Mouse (Mus musculus) CH12F3 (cell line): ENCODE measurements around the gene Cdpf1.
"Not testable (repeated sequence)": the region's sequence is repeated elsewhere in the genome, so short reads cannot be mapped to it uniquely, and the experiment has no call there.

Source experiments
- in situ Hi-C: fragments of 300-500 bp; cut with MboI; formaldehyde crosslinking; loops from 2 replicates; pipeline ENCODE4 v1.14.3; 2020; ENCODE audit warnings: low sequenced_read_pairs

Cdpf1 gene

DNA sequence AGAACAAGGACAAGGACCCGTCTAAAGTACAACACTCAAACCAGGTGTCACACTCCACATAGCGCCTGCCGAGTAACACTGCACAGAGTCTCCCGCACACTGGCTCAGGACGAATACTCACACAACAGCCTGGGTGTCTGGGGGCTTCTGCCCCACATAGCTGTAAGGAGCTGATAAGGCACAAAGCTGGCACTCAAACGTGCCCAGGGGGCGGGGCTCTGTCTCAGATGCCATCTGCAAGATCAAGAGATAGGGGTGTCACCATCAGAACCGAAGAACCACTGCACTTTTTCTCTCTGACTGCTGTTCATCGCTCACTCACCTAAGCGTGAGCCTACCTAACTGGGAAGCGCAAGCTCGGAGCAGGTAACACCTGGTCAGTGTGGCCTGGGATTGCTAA lies 2.4 kb downstream of the Cdpf1 start:
- in situ Hi-C loops: no loop called here

DNA sequence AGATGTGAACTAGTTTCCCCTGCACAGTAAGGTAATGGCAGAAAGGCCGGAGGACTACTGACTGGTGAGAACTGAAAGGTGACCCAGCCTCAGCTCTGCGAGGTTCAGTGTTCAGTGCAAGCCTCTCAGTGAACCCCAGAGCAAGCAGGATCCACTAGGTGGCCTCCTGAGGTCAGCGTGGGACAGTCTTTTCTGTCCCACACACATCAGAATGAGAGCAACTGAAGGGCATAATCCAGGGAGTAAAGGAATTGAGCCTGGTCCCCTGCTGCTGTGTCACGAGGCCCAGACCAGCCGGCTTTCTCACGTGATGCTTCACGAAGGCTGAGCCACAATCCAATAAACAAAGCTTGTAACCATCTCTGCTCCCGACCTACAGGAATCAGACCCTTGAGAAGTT lies 3.1 kb downstream of the Cdpf1 start:
- in situ Hi-C loops: no loop called here

DNA sequence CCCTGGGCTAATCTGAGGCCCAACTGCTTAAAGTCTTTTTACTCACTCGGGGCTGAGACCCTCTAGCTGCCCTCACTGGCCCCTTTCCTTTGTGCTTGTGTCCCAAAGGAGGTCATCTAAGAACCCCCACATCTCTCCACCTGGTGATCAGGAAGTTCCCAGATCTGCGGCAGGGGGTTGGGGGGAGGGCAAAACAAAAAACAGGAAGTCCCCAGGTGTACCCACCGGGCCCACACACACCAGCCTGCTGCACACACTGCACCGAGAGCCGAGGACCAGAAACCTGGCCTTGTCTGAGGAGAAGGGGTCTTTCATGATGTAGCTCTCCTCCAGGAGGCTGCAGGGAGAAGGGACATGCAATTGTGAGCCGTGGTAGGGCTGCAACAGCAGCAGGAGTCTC lies 3.5 kb downstream of the Cdpf1 start:
- in situ Hi-C loops: no loop called here

DNA sequence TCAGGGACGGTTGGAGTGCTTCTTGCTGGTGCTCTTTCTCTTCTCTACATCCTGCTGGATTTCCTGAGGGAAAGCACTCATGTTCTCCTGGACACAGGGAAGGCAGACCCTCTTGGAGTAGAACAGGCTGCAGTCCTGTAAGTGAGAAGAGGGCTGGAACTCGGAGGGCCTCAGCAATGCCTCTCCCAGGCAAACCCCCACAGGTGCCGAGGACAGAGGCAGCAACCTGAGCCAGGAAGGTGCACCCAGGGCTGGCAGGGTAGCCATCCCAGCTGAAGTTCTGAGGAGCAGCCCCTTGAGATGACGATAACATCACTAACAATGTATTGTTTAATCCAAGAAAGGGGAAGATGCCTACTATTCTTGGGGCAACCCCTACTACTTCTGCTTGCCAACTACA lies 4.1 kb downstream of the Cdpf1 start:
- in situ Hi-C loops: no loop called here

DNA sequence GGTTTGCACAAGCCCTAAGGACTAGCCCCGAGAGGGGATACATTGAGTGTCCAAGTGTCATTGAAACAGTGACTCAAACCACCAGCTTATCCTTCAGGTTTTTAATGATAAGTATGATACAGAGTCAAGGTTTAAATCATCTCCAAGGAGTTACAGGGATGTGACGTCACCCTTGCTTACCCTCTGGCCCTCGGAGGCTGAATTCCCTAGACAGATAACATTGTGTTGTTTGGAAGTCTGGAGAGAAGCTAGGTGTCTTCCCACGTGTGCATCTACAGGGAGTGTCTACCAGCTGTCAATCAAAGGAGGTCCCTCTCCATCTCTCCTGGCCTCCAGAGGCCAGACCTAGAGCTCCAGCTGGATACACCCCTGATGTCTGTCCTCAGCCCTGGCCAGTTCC lies 4.6 kb downstream of the Cdpf1 start:
- in situ Hi-C loops: no loop called here

DNA sequence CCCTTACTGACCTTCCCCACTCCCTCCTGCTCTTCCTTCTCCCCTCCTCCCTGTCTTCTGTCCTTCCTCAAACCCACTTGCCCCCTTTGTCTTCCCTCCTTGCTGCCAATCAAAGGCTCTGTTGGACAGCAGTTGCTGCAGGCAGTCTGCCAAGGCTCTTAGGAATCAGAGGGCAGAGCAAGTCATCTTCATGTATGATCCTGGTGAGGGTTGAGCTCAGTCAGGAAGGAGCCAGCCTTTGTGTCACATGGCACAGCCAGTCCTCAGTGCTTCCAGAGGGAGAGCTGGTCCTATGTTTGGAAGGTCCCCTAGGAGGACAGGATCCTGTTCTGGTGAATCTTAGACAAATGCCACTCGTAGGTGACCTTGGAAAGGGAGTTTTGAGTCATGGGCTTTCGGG lies 8.6 kb downstream of the Cdpf1 start:
- in situ Hi-C loops: no loop called here

DNA sequence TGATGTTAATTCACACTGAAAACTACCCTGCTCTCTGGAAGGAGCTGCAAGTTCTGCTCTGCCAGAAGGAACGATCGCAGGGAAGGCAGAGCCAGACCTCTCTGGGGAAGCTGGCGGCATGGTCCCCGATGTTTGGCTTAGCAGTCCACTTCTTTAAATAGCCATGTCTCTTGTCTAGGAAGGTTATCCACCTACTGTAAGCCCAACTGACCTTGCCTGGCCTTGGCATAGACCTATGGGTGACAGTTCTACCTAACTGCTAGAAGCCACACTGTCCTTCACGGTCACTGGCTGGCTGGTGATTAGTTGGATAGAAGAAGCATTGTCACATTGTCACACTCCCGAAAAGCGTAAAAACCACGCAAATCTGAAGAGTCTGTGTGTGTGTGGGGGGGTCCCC lies 12.8 kb downstream of the Cdpf1 start:
- in situ Hi-C loops: no loop called here

DNA sequence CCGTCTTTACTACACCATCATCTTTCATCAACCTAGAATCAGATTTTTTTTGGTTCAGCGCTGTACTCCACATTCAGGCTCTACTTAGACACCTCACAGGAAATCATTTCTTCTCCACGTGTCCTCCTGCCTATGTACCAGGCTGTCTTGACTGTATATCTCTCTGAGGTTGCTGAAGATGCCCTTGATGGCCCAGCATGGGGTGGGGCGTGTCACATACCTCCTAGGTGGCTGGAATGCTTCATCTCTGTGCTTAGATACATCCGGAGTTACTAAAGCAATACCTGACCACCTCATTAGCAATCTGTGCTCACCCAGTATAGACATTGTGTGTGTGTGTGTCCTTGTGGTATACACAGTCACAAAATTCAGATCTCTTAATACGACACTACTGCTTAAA lies 16.0 kb downstream of the Cdpf1 start:
- in situ Hi-C loops: no loop called here

DNA sequence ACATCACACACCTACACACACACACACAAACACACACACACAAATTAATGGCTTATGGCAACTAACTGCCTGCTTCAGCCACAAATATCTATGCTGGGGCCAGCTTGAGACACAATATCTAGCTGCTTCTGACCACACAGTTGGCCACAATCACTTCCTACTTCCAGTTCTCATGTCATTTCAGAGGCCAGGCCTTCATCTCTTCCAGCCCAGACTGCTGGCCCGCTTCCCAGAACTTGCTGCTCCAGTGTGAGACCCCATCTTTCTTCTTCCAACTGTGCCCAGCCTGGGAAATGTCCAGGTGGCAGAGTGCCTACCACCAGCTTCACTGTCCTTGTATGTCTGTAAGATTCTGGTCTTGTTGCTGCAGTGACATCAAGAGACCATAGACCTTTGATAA lies 18.7 kb downstream of the Cdpf1 start:
- in situ Hi-C loops: no loop called here

DNA sequence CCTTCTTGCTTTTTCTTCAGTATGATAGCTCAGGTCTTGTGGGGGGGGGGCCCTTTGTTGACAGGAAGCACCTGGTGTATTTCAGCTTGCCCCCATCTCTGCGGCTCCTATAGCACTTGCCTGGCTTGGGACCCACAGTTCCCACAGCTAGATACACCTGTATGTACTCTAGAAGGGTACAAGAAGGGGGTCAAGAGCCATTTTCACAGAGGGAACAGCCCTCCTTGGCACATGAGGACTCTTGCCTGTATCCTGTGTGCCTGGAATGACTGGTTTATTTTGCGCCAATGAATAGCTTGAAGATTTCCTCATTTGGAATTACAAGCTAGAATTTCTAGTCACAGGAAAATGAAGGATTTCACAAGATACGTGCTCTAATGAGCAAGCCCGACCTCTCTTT lies 20.0 kb downstream of the Cdpf1 start:
- in situ Hi-C loops: no loop called here

DNA sequence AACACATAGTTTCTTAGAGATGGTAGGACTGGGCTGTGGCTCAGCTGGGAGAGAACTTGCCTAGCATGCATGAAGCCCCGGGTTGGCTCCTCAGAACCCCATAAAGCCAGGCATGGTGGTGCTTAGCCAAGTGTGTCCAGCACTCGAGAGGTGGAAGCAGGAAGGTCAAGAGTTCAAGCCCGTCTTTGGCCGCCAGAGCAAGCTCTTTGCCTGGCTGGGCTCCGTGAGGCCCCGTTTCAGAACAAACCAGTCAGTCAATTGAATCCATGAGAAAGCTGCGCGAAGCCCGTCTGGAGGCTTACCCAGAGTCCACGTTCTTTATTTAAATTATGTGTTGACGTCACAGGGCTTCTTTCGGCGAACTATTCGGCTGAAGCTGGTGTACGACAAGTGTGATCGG lies 22.9 kb downstream of the Cdpf1 start:
- in situ Hi-C loops: no loop called here

DNA sequence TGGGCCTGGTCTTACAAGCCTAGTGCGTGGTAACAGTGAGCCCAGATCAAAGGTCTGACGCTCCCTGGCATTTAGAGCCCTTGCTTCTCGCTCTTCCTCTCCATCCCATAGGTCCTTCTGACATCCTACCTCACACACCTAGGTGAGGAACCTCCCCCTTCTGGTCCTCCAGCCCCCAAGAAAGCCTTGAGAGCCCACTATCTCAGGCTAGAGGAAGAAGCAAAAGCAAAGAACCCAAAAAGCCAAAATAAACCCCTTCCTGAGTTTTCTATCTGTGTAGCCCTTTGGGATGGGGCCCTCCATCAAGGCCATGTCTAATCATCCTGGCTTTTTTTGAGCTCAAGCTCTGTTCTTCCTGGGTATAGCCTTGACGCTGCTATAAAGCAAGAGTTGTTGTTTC lies 23.4 kb downstream of the Cdpf1 start:
- in situ Hi-C loops: no loop called here

DNA sequence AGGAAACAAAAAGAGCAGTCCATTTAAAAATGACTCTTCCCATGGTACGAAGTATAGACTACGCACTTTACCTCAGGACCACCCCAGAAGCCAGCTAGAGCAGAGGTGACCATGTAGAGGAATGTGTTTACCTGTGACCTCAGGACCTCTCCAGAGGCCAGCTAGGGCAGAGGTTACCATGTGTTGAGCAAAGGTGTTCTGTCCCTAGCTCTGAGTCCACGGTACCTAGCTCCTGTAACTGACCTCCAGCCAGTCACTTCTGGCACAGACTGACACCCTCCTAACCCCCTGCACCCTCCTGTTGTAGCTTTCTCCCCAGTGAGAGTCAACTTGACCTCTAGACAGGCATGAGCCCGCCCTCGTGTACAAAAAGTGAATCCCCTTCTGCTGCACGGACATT lies 24.0 kb downstream of the Cdpf1 start:
- in situ Hi-C loops: no loop called here

DNA sequence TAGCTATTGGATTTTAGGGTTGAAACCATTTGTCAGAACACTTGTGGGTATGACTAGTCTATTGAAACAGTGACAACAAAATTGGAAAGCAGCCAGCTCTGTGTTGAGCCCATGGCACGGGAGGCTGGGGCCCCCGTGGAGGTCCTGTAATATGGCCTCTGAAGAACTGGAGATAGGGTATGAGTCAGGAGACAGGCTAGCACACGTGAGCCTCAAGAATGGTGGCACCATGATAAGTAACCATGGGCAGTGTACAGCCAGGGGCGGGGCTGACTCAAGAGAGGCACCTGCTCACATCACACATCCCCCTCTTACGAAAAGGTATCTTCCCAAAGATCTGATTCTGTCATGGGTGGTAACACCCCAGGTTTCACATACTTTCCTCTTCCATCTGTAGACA lies 24.8 kb downstream of the Cdpf1 start:
- in situ Hi-C loops: no loop called here

DNA sequence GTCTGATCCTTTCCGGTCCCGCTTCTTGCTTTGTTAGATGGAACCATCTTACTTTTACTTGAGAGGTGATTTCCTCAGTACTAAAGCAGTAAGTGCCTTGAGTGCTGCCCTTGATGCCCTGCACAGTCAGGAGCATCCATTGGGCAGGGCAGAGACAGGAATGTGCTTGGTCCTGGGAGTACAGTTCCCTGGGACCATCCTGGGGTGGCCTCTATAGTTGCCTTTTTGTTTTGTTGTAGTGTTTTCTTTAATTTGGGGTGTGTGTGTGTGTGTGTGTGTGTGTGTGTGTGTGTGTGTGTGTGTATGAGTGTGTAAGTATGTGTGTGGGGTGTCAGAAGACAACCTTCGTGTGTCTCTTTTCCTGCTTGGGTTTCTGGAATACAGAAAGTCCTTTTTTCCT lies 27.2 kb downstream of the Cdpf1 start:
- in situ Hi-C loops: no loop called here

DNA sequence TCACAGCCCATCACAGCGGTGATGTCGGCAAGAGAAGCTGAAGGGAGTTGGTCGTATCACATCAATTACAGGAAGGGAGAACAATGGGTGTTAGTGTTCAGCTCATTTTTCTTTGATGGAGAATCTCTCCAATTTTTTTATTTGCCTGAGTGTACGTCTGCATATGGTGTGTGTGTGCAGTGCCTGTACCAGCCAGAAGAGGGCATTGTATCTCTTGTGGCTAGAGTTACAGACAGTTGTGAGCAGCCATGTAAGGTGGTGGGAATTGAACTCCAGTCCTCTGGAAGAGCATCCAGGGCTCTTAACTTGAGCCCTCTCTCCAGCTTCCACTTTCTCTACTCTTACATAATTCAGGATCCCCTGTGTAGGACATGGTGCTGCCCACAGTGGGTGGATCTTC lies 28.4 kb downstream of the Cdpf1 start:
- in situ Hi-C loops: no loop called here

DNA sequence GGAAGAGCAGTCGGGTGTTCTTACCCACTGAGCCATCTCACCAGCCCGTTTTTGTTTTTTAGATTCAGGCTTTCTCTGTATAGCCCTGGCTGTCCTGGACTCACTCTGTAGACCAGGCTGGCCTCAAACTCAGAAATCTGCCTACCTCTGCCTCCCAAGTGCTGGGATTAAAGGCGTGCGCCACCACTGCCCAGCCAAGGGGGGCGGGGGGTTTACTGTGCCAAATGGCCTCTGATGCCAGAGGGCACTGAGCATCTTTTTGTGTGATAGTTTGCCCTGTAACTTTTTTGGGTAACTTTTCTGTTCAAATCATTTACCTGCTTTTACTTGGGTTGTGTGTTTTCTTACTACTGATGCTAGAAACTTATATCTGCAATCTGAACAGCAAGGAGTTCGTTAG lies 32.6 kb downstream of the Cdpf1 start:
- in situ Hi-C loops: not testable (repeated sequence)

DNA sequence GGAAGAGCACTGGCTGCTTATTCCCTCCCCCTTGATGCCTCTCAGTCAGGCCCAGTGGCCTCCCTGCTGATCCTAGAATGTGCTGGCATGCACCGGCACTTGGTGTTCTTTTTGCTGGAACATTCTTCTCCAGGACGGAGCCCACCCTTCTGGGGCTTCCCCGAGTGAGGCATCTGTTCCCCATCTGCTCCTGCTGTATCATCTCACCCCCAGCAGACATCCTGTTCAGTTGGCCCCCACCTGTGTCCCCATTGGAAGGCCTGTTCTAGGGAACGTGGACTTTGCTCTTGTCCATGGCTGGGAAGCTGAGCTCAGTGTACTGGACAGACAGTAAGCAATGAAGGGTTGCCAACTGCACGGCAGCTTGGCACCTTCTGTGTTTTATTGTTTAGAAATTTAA lies 34.7 kb downstream of the Cdpf1 start:
- in situ Hi-C loops: no loop called here

DNA sequence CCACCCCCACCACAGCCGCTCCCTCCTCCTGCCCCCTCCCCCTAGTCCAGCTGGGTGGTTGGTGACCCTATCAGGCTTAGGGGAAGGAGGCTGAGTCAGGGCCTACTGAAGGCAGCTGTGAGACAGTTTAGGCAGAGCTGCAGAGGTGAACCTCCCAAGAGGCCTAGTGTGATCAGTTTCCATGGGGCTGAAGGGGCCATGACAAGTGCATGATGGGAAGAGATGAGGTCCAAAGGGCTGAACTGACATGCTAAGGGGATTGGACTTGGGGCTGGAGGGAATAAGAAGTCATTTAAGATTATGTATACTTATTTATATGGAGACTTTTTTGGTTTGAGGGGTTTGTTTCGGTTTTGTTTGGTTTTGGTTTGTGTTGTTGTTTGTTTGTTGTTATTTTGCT lies 35.3 kb downstream of the Cdpf1 start:
- in situ Hi-C loops: no loop called here

DNA sequence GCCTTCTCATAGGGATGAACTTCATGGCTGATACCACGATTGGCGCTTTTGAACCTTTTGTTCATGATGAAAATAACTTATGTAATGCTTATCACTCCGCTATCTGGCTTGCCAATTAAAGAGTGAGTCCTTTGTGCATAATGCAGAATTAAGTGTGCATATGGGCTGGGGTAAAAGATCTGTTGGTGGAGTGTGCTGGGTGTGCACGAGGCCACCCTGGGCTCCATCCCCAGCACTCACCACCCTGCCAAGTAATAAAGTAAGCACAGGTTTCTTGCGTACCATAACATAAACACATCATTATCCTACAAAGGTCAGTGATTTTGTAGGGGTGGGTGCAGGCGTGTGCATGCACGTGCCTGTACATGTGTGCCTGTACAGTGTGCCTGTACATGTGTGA lies 36.5 kb downstream of the Cdpf1 start:
- in situ Hi-C loops: no loop called here

DNA sequence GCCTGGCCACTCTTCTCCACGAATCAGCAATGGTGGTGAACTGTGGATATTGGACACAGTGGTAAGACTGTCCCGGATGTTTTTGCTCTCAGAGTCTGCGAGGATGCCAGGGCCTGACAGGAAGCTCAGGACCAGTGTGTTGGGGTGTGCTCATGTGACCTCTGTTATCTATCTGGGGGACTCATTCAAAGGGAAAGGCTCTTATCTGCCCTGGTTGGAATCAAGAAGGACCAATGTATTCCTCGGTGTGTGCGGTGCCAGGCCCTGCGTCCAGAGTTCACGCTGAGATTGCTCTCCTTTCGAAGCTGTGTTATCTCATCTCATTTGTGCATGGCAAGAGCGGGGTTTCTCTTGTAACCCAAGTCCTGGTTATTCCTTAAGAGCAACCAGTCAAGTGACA lies 37.1 kb downstream of the Cdpf1 start:
- in situ Hi-C loops: no loop called here

DNA sequence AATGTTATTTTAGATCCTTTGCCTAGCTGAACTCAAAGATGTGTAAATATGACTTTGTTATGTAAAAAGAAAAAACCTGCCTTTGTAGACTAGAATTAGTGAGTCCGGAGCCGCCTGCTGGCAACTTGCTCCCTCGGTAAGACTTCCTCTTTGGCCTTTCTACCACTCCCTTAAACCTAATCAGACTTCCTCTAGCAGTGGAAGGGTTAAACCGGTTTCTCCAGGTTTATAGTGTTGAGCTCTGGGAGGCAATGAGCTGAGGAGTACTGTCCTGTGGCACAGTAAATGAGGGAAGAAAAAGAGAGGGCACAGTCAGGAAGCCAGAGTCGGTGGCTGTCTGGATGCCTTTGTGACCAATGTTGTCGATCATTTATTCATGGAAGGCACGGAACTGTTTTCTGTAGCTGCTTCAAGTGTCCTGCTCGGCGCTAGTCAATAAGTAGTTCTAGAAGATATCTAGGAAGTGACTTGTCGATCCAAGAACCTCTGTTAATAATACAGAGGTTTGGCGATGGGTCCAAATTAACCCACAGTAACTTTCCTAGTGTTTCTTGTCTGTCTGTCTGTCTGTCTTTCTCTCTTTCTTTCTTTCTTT lies 39.3 kb downstream of the Cdpf1 start:
- in situ Hi-C loops: no loop called here

DNA sequence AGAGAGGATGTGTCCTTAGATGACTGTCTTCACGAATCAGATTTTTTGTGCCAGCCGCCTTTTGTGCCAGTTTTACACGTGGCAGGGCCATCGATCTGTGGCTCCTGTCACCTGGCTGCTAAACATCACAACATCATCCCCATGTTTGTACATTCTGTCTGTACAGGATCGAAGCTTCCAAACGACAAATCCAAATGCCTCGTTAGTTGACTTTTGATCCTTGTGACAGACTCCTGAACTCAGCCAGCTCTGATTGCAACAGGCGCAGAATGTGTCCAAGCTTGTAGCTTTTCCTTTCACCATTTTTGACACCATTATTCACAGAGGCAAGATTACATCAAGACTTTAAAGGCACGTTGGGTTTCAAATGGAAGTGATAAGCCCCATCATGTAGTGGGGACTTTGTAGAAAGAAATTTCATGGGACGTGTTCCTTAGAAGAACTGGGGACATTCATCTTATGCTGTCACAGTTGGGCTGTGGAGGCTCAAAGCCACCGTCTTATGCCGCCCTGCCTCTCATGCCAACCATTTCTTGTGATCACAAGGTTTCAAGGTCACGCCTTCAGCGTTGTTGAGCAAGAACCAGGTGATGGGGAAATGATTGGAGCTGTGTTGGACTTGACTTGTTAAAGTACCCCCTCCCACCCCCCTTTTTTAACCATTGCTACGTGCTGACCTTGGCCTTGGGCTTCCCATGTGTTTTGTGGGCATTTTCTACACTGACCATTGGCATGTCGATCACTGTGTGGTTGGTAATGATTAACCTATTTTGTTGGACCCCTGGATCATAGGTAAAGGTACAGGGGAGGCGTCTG lies 40.0 kb downstream of the Cdpf1 start:
- in situ Hi-C loops: no loop called here
